Mouse (Mus musculus): ENCODE measurements at regions not wholly inside any gene's neighbourhood (a gene's known extent, or its start where the extent isn't known, plus 50 kb on each side); places are given as distances from the start of the nearest gene placed in this dataset.

GRCm38 (mm10) chr13:119267608-119268300, 160.6 kb upstream of the Paip1 start:
- no peak for DNase-seq (ENCODE audit: low spot score in 2 of 2)

DNA sequence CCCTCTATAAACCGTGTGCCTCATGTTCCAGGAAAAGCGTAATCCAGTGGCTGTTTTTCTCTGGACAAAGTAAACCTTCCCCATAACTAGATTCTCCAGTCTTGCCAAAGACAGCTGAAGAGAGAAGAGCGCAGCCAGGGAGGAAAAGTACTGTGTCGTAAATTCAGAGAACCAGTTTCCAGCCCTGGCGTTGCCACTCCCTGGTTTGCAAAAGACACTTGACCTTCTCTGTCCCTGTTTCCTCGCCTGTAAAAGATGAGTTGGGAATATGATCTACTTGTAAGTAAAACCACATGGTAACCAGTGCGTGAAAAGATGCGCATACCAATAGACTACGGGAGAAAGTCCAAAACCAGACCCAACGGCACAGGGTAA, 160.1 kb upstream of the Paip1 start:
- DNase-seq (ENCODE audit: low spot score in 2 of 2), result peak; percentile 1

GRCm38 (mm10) chr13:119275500-119275899, 152.9 kb upstream of the Paip1 start:
- DNase-seq (ENCODE audit: low spot score in 2 of 2), result no peak

GRCm38 (mm10) chr13:119277308-119277948, 151.0 kb upstream of the Paip1 start:
- no peak for DNase-seq (ENCODE audit: low spot score in 2 of 2)

DNA sequence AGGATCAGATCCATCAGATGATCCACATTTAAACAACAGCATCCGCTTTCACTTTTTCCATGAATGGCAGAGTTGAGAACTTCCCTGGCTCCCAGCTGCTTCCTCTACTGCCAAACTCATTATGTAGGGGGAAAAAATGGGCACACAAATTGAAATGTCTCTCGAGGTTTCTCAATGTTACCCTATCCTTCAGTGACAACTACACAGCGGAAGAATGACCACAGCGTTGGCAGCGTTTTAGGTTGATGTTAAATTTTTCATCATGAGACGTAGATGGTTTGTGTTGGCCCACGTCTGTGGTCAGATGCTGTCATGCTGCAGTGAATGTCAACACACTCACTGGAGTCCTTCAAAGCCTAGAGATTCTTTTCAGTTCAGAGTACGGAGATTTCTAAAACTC, 149.0 kb upstream of the Paip1 start:
- DNase-seq (ENCODE audit: low spot score in 2 of 2), result no peak

GRCm38 (mm10) chr13:119280622-119281021, 147.8 kb upstream of the Paip1 start:
- no peak for DNase-seq (ENCODE audit: low spot score in 2 of 2)

DNA sequence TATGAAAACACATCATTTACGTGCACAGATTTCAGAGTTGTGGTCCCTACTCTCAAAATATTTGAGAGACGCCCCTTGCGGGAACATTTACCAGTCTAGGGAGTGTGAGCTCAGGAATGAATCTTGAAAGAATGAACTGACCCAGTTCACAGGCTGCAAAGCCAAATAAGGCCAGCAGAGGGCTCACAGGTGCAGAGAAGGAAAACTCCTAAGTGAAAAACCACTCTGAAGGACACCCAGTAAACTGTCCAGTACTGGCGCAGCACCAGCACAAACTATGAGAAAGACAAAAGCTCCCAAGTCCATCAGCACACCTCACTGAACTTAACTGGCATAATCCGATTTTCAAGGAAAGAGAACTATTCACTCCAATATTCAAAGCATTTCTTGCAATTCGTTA, 145.0 kb upstream of the Paip1 start:
- DNase-seq (ENCODE audit: low spot score in 2 of 2), result peak; percentile 42 to 49

DNA sequence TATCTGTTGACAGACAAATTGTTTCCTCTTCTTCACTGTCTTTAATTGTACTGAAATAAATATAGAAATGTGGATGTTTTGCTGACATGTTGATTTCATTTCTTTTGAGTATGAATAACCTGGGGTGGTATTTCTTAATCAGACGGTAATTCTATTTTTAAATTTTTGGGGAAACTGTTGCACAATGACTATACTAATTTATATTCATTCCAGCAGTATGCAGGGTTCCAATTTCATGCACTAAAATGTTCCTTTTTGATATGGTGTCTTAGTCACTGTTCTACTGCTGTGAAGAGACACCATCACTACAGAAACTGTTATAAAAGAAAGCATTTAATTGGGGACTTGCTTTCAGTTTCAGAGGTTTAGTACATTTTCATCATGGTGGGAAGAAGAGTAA, 119.2 kb upstream of the Paip1 start:
- no peak for DNase-seq (ENCODE audit: low spot score in 2 of 2)

GRCm38 (mm10) chr13:119310013-119310412, 118.4 kb upstream of the Paip1 start:
- no peak for DNase-seq (ENCODE audit: low spot score in 2 of 2)

DNA sequence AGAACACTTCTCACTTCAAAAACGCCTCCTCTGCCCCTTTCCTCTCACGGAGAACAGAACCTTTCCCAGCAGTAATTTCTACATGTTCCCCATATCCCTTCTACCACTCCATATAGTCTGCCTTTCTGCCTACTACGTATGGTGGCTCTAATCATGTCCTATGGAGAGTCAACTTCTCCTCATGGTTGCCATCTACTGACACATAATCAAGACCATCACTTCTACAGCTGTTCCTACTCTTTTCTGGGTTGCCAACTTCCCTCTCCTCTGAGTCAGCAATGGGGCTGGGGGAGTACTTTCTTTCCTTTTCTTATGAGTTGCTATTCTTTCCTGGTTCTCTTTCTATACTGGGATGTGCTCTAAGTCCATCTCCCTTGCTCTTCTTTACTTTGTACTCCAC, 114.0 kb upstream of the Paip1 start:
- no peak for DNase-seq (ENCODE audit: low spot score in 2 of 2)

- DNase-seq (ENCODE audit: low spot score in 2 of 2), result no peak
Measured at GRCm38 (mm10) chr13:119318358-119318757, 110.0 kb upstream of the Paip1 start.

DNA sequence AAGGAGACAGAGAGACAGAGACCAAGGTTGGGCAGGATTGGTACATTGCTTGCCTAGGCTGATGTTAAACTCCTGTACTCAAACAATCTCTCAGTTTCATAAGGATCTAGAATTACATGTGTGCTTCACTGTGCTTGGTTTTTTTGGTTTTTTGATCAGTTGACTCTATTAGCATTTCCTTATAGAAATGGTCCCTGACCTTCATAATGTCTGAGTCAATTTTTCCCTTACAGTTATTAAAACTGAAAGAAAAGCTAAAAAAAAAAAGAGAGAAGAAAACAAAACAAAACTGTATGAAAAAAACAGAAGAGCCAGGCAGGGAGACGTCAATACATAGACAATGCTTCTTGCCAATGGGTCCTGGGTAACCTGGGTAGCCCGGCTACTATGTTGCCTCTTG, 102.9 kb upstream of the Paip1 start:
- DNase-seq (ENCODE audit: low spot score in 2 of 2), result no peak

DNA sequence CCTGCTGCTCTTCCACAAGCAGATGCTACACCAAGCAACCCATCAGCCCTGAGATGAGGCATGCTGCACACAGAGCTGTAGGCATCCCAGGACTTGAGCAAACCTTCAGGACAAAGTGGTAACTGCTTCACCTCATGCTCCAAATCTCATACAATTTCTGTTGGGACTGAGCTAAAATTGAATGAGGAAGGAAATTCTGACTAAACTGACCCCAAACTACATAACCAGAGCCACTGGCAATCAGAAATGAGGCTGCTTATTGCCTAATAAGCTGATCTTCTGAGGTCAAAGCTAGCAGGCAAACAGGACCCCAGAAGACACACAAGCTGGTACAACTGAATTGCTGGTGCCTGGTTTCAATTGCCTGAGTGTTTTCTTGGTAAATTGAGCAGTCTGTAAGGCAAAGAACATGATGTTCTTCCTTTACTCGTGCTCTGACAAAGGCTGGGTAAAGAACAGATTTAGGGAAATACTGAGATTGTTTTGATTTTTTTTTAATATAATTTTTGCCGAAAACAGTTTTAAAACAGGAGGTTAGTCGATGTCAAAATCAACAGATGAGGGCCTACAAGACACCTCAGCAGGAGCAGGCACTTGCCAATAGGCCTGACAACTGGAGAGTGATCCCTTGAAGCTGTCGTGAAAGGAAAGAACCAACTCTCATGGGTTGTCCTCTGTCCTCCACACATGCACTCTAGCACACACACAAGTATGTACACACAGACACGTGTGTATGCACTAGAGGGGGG, 101.3 kb upstream of the Paip1 start:
- DNase-seq (ENCODE audit: low spot score in 2 of 2), result no peak

DNA sequence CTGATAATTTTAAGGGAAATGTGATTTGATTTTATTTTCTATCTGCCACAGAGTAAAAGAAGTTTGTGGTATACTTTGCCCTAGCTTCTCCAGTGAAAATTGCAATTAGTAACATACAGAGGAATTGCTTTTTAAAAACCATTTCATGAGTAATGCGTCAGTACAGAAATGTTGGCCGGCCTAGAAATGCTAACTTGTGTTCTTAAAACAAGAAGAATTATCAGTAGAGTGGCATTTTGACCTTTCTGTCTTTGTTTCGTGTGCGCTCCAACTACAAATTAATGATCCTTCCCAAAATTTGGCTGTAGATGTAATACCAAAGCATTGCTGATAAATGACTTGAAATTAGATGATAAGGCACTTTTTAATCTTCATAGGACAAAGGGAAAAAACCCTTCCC, 99.7 kb upstream of the Paip1 start:
- no peak for DNase-seq (ENCODE audit: low spot score in 2 of 2)

DNA sequence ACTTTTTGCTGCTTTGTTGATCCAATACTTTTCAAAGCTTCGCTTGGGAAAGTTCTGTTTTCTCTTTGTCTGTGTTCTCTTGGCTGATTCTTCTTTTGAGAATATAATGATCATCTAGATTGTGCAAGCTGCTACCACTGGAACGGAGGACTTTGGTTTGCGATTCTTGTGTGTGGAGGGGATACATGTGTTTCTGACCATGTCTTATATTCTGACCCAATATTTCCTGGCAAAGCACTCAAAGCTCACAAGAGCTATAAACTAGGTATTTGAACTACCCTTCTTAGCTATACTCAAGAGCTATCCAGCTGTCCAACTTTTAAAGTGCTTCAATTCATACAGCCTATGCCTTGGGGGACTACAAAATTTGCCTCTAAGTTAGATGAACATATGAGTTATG, 96.6 kb upstream of the Paip1 start:
- DNase-seq (ENCODE audit: low spot score in 2 of 2), result no peak

GRCm38 (mm10) chr13:119333915-119334314, 94.5 kb upstream of the Paip1 start:
- no peak for DNase-seq (ENCODE audit: low spot score in 2 of 2)

DNA sequence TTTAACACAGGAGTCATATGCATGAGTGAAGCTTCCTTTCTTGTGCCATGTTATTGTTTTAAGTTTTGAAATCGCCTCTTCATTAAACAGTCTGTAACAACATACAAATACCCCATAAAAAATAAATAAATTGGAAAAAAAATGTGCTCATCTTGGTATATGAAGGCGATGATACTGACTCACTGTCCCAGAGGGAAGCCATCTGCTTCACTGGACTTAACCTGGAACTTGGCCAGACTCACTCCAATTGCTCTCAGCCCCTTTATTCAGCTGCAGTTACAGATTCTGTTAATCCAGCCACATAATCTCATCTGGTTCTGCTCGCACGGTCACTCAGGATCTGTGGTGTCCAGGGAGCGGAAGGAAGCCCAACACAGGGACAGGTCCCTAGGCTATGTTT, 90.5 kb upstream of the Paip1 start:
- no peak for DNase-seq (ENCODE audit: low spot score in 2 of 2)

DNA sequence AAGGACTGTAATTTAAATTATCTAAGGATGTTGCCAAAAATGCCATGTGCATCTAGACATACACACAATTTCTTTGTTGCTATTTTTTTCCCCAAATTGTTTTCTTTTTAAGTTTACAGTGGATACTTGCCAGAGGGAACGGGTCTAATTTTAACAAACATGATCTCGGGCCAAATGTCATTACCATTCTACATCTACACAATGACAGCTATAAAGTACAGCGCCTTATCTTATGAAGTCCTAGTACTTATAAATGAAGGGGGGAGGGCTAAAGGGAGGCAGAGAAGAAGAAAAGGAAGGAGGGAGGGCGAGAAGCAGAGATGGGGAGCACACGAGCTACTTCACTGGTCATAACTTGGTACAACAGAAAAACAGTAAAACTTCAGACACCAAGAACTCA, 89.4 kb upstream of the Paip1 start:
- no peak for DNase-seq (ENCODE audit: low spot score in 2 of 2)

DNA sequence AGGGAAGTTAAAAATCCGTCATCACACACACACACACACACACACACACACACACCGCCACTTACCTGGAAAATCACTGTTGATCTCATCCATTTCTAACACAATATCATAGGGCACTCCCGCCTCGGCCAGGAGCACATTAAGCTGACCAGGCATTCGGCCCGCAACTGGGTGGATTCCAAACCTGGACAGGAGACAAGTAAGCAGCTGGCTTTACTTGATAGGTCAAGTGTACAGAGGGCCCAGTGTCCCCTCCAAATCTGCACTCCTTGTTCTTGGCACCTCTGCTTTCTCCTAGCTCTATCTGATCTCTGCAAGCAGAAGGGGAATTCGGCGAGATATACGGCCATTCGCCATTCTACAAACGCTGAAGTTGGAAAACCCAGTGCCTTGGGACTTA, 88.6 kb upstream of the Paip1 start:
- DNase-seq (ENCODE audit: low spot score in 2 of 2), result peak in 1 of 2 experiments; percentile 17

GRCm38 (mm10) chr13:119341833-119342232, 86.6 kb upstream of the Paip1 start:
- no peak for DNase-seq (ENCODE audit: low spot score in 2 of 2)

GRCm38 (mm10) chr13:119342761-119343160, 85.6 kb upstream of the Paip1 start:
- DNase-seq (ENCODE audit: low spot score in 2 of 2), result no peak

DNA sequence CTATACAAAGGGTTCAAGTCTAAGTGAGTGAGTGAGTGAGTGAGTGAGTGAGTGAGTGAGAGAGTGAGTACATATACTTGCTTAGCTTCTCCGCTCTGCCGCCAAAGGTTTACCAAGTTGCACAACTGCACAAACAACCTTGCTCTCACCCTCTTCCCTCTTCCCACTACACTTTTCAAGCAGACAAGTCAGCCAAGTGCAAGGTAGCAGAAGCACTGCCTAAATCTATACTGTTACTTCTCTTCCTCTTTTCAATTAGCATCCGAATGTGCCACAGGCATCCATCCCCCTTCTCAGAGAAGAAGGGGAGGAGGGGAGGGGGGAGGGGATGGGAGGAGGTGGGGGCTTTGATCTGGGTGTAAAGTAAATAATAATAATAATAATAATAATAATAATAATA, 80.4 kb upstream of the Paip1 start:
- no peak for DNase-seq (ENCODE audit: low spot score in 2 of 2)

- DNase-seq (ENCODE audit: low spot score in 2 of 2), result no peak
Measured at GRCm38 (mm10) chr13:119351346-119351745, 77.1 kb upstream of the Paip1 start.
